Mouse (Mus musculus) R1 (cell line): Measurements from ENCODE around the gene Gm5114.
"Not testable (repeated sequence)": the region's sequence is repeated elsewhere in the genome, so short reads cannot be mapped to it uniquely, and the experiment has no call there.

Experiments
- DNase-seq: peaks from one replicate; pipeline ENCODE4 v3.0.0-alpha.2; 2018; ENCODE audit warnings: low read depth, low spot score

Gm5114 gene

GRCm38 (mm10) chr7:39413060-39413459, at the start of gene Gm5114:
Gm5114 (minus strand) TSS chr7:39413160.
- DNase-seq, result not testable (repeated sequence)

DNA sequence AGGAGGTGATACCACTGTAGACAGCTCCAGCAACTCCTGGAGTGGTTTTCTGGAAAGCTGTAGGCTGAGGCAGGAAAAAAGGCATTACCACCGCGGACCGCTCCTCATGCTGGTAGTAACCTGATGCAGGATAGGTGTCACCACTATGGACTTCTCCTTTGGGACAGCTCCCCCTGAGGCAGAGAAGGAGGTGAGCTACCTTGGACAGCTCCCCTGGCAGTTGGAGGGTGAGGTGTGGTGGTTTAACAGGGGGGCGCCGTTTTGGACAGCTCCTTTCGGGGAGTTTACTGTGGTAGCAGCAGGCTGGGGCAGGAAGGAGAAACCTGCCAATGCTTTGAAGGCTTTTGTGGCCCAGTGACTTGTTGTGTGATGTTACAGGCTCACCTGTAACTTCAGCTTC, 42.8 kb upstream of the Gm5114 start:
- peak; percentile 92 for DNase-seq

- peak; percentile 97 for DNase-seq
Measured at GRCm38 (mm10) chr7:39449260-39450021, 36.5 kb upstream of the Gm5114 start.

DNA sequence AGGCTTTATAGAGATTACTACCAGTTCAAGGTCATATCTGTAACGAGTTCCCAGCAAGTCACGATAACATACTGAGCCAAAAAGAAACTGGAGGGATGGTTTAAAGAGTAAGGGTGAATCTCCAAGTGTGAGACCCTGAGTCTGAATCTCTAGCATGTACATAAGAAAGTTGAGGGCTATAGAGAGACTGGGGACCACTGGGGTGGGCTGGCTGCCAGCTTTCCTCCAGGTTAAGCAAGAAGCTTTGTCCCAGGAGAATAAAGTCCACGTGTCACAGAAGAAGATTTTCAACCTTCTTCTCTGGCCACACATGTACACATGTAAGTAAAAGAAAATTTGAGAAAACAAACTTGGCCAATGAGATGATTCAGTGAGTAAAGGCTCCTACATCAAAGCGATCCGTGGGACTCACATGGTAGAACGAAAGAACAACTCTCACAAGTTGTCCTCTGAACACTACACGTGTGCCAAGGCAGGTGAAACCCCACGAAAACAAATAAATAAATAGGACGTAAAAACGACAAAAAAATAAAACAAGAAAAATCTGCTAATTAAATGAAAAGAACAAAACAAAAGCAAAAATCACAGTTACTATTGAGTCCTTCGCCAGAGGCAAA, 35.8 kb upstream of the Gm5114 start:
- no peak for DNase-seq

GRCm38 (mm10) chr7:39441237-39441636, 28.3 kb upstream of the Gm5114 start:
- DNase-seq, result peak; percentile 22

- peak; percentile 21 for DNase-seq
Measured at GRCm38 (mm10) chr7:39440362-39440761, 27.4 kb upstream of the Gm5114 start.
